Mouse (Mus musculus): ENCODE results near the gene B3gnt7. TPM values are rescaled to one million over a fixed set of nuclear protein-coding genes. Genes with fewer than 3 reads are reported as not detected.
"Not testable (repeated sequence)": the region's sequence is repeated elsewhere in the genome, so short reads cannot be mapped to it uniquely, and the experiment has no call there.

Gene B3gnt7
- polyA plus RNA-seq, 1 experiment: not detected

- Histone ChIP-seq H3K4me3 (ENCODE audit: insufficient read depth, low read depth, low read length) (no peak overlapping the region), H3K27ac (replicated peaks; ENCODE audit: low read depth, low read length) (no peak overlapping the region), H3K4me1 (ENCODE audit: control insufficient read depth, insufficient read depth, insufficient read length, low read length) (no peaks in the 10 kb centered on the region)
These were observed 8.9 kb downstream of the B3gnt7 start for GRCm38 (mm10) chr1:86311467-86312005.

GRCm38 (mm10) chr1:86312269-86312668 is 9.6 kb downstream of the B3gnt7 start:
- no peaks in the 10 kb centered on the region for H3K4me1 ChIP-seq (ENCODE audit: control insufficient read depth, insufficient read depth, insufficient read length, low read length)
- H3K27ac ChIP-seq (replicated peaks; ENCODE audit: low read depth, low read length): no peak overlapping the region
- H3K4me3 ChIP-seq (ENCODE audit: insufficient read depth, low read depth, low read length): no peak overlapping the region

- no peak overlapping the region for H3K27ac ChIP-seq (replicated peaks; ENCODE audit: low read depth, low read length)
- no peak overlapping the region for H3K4me3 ChIP-seq (ENCODE audit: insufficient read depth, low read depth, low read length)
- no peaks in the 10 kb centered on the region for H3K4me1 ChIP-seq (ENCODE audit: control insufficient read depth, insufficient read depth, insufficient read length, low read length)
These were observed 10.6 kb downstream of the B3gnt7 start for GRCm38 (mm10) chr1:86313096-86313771.

- no peak overlapping the region for H3K4me3 ChIP-seq (ENCODE audit: insufficient read depth, low read depth, low read length)
These were observed 11.1 kb downstream of the B3gnt7 start for GRCm38 (mm10) chr1:86313772-86314125.

GRCm38 (mm10) chr1:86320822-86321413 is 18.3 kb downstream of the B3gnt7 start:
- Histone ChIP-seq H3K4me3 (ENCODE audit: insufficient read depth, low read depth, low read length) (no peak overlapping the region), H3K4me1 (ENCODE audit: control insufficient read depth, insufficient read depth, insufficient read length, low read length) (no peaks in the 10 kb centered on the region), H3K27ac (replicated peaks; ENCODE audit: low read depth, low read length) (no peak overlapping the region)

More at GRCm38 (mm10) chr1:86313772-86314125, 11.1 kb downstream of the B3gnt7 start:
- Histone ChIP-seq H3K4me1 (ENCODE audit: control insufficient read depth, insufficient read depth, insufficient read length, low read length) (no peaks in the 10 kb centered on the region), H3K27ac (replicated peaks; ENCODE audit: low read depth, low read length) (no peak overlapping the region)

GRCm38 (mm10) chr1:86336330-86336729 is 33.7 kb downstream of the B3gnt7 start:
- no peaks in the 10 kb centered on the region for H3K4me1 ChIP-seq (ENCODE audit: control insufficient read depth, insufficient read depth, insufficient read length, low read length)

GRCm38 (mm10) chr1:86339156-86339812 is 36.7 kb downstream of the B3gnt7 start:
- no peaks in the 10 kb centered on the region for H3K4me1 ChIP-seq (ENCODE audit: control insufficient read depth, insufficient read depth, insufficient read length, low read length)
- H3K4me3 ChIP-seq (ENCODE audit: insufficient read depth, low read depth, low read length): no peak overlapping the region
- no peak overlapping the region for H3K27ac ChIP-seq (replicated peaks; ENCODE audit: low read depth, low read length)

More at GRCm38 (mm10) chr1:86336330-86336729, 33.7 kb downstream of the B3gnt7 start:
- Histone ChIP-seq H3K4me3 (ENCODE audit: insufficient read depth, low read depth, low read length) (no peak overlapping the region), H3K27ac (replicated peaks; ENCODE audit: low read depth, low read length) (no peak overlapping the region)

- H3K27ac ChIP-seq (replicated peaks; ENCODE audit: low read depth, low read length); H3K4me1 ChIP-seq (ENCODE audit: control insufficient read depth, insufficient read depth, insufficient read length, low read length); H3K4me3 ChIP-seq (ENCODE audit: insufficient read depth, low read depth, low read length): not testable (repeated sequence)
These were observed 38.5 kb downstream of the B3gnt7 start for GRCm38 (mm10) chr1:86341096-86341495.

- Histone ChIP-seq H3K4me1 (ENCODE audit: control insufficient read depth, insufficient read depth, insufficient read length, low read length) (no peaks in the 10 kb centered on the region), H3K27ac (replicated peaks; ENCODE audit: low read depth, low read length) (no peak overlapping the region), H3K4me3 (ENCODE audit: insufficient read depth, low read depth, low read length) (no peak overlapping the region)
These were observed 39.7 kb downstream of the B3gnt7 start for GRCm38 (mm10) chr1:86342371-86342770.

GRCm38 (mm10) chr1:86343087-86343645 is 40.5 kb downstream of the B3gnt7 start:
- no peak overlapping the region for H3K27ac ChIP-seq (replicated peaks; ENCODE audit: low read depth, low read length)
- no peak overlapping the region for H3K4me3 ChIP-seq (ENCODE audit: insufficient read depth, low read depth, low read length)
- no peaks in the 10 kb centered on the region for H3K4me1 ChIP-seq (ENCODE audit: control insufficient read depth, insufficient read depth, insufficient read length, low read length)

- no peaks in the 10 kb centered on the region for H3K4me1 ChIP-seq (ENCODE audit: control insufficient read depth, insufficient read depth, insufficient read length, low read length)
These were observed 41.6 kb downstream of the B3gnt7 start for GRCm38 (mm10) chr1:86343969-86344861.

GRCm38 (mm10) chr1:86345069-86345468 is 42.4 kb downstream of the B3gnt7 start:
- H3K4me3 ChIP-seq (ENCODE audit: insufficient read depth, low read depth, low read length): no peak overlapping the region
- no peak overlapping the region for H3K27ac ChIP-seq (replicated peaks; ENCODE audit: low read depth, low read length)
- no peaks in the 10 kb centered on the region for H3K4me1 ChIP-seq (ENCODE audit: control insufficient read depth, insufficient read depth, insufficient read length, low read length)

More at GRCm38 (mm10) chr1:86343969-86344861, 41.6 kb downstream of the B3gnt7 start:
- no peak overlapping the region for H3K27ac ChIP-seq (replicated peaks; ENCODE audit: low read depth, low read length)
- H3K4me3 ChIP-seq (ENCODE audit: insufficient read depth, low read depth, low read length): no peak overlapping the region

GRCm38 (mm10) chr1:86345956-86346355 is 43.3 kb downstream of the B3gnt7 start:
- Histone ChIP-seq H3K4me3 (ENCODE audit: insufficient read depth, low read depth, low read length) (no peak overlapping the region), H3K4me1 (ENCODE audit: control insufficient read depth, insufficient read depth, insufficient read length, low read length) (no peaks in the 10 kb centered on the region), H3K27ac (replicated peaks; ENCODE audit: low read depth, low read length) (no peak overlapping the region)

GRCm38 (mm10) chr1:86346851-86347715 is 44.5 kb downstream of the B3gnt7 start:
- Histone ChIP-seq H3K4me3 (ENCODE audit: insufficient read depth, low read depth, low read length) (no peak overlapping the region), H3K27ac (replicated peaks; ENCODE audit: low read depth, low read length) (no peak overlapping the region), H3K4me1 (ENCODE audit: control insufficient read depth, insufficient read depth, insufficient read length, low read length) (no peaks in the 10 kb centered on the region)

All from brown adipose tissue, adult 24 weeks (tissue).